Mouse (Mus musculus) kidney, embryonic 14.5 days (tissue): Measurements from ENCODE around the gene Rasal1. TPM values are rescaled to one million over a fixed set of nuclear protein-coding genes. Genes with fewer than 3 reads are reported as not detected.

Experiments
- polyA plus RNA-seq: library from polyadenylated mRNA; unstranded; fragments of >200 nt; fragmentation: Nextera tagmentation; extraction: Ambion mirVana; gene quantifications from 2 replicates; pipeline ENCODE4 v1.2.1, GENCODE M21; 2014

The Rasal1 gene
- polyA plus RNA-seq, 1 experiment from 2014 or later: 0.23 TPM

Other genes with a start within 250 kb of the Rasal1 start
- not detected in 2 replicates for gene Lhx5, start 217.1 kb upstream of the Rasal1 start, polyA plus RNA-seq
- gene Sdsl, start 176.0 kb upstream of the Rasal1 start, polyA plus RNA-seq: 10.5 and 12.5 TPM in 2 replicates
- not detected in 2 replicates for gene Sds, start 172.3 kb upstream of the Rasal1 start, polyA plus RNA-seq
- gene Plbd2, start 145.2 kb upstream of the Rasal1 start, polyA plus RNA-seq: 41.5 and 44.5 TPM in 2 replicates
- gene Slc8b1, start 137.6 kb upstream of the Rasal1 start, polyA plus RNA-seq: 4.5 and 6.0 TPM in 2 replicates
- 33.8 and 37.3 TPM in 2 replicates for gene Tpcn1, start 60.1 kb upstream of the Rasal1 start, polyA plus RNA-seq
- gene Iqcd, start 59.8 kb upstream of the Rasal1 start, polyA plus RNA-seq: 0.57 and 1.4 TPM in 2 replicates
- 10.4 and 11.1 TPM in 2 replicates for gene Rita1, start 36.2 kb upstream of the Rasal1 start, polyA plus RNA-seq
- 22.3 and 37.7 TPM in 2 replicates for gene Ddx54, start 36.1 kb upstream of the Rasal1 start, polyA plus RNA-seq
- not detected in 2 replicates for gene Cfap73, start 14.6 kb upstream of the Rasal1 start, polyA plus RNA-seq
- 7.3 and 10.1 TPM in 2 replicates for gene Dtx1, start 63.1 kb downstream of the Rasal1 start, polyA plus RNA-seq
- gene Oas2, start 101.0 kb downstream of the Rasal1 start, polyA plus RNA-seq: 0.19 and 0.37 TPM in 2 replicates
- gene Oas3, start 128.8 kb downstream of the Rasal1 start, polyA plus RNA-seq: not detected in 2 replicates
- not detected in 2 replicates for gene Oas1e, start 146.7 kb downstream of the Rasal1 start, polyA plus RNA-seq
- gene Oas1c, start 163.7 kb downstream of the Rasal1 start, polyA plus RNA-seq: 0.30 and 0.63 TPM in 2 replicates
- gene Oas1f, start 198.6 kb downstream of the Rasal1 start, polyA plus RNA-seq: not detected in 2 replicates
- not detected in 2 replicates for gene Oas1h, start 212.6 kb downstream of the Rasal1 start, polyA plus RNA-seq
- 0.10 and 0.45 TPM in 2 replicates for gene Oas1g, start 238.8 kb downstream of the Rasal1 start, polyA plus RNA-seq